ENCODE assay signal across 14 mouse cellular contexts in genomic region chr12:110500095-110500494, GRCm38 (mm10). TPM values are rescaled to one million over a fixed set of nuclear protein-coding genes. Genes with fewer than 3 reads are reported as not detected.
DNase-seq lines count a peak whose midpoint lies in the region; ATAC-seq and TF ChIP-seq lines count a peak whose summit lies in the region.
"Had no signal": no experiment of that assay in that cellular context is flagged by ENCODE, and none has a peak within 500 bp of the region (broad histone marks: within the 10 kb centered on the region; RNA-seq: fewer than 3 reads in every experiment).

No protein-coding gene starts in this region.

- no peak overlapping the region for H3K4me3 ChIP-seq in liver, embryonic 11.5 days (ENCODE audit: low read depth, low read length)
- no peak overlapping the region for H3K4me3 ChIP-seq in heart, postnatal 0 days (ENCODE audit: low read depth, low read length)
- H3K4me3 ChIP-seq: forebrain, embryonic 13.5 days; midbrain, embryonic 10.5 days; neural tube, embryonic 15.5 days had no signal

- peaks cover 68% of the 10 kb centered on the region for H3K4me1 ChIP-seq in liver, embryonic 11.5 days (replicated peaks; ENCODE audit: control insufficient read depth, insufficient read depth, low read length)
- H3K4me1 ChIP-seq in heart, postnatal 0 days (ENCODE audit: control insufficient read depth, insufficient read depth), result peaks cover 78% of the 10 kb centered on the region

- no peaks in the 10 kb centered on the region for H3K27me3 ChIP-seq in liver, embryonic 11.5 days (replicated peaks; ENCODE audit: control insufficient read depth, insufficient read depth, low read length)
- H3K27me3 ChIP-seq in heart, postnatal 0 days (ENCODE audit: control insufficient read depth, insufficient read depth, low read length), result no peaks in the 10 kb centered on the region
- H3K27me3 ChIP-seq: forebrain, embryonic 13.5 days; neural tube, embryonic 15.5 days had no signal

- H3K27ac ChIP-seq in liver, embryonic 11.5 days (ENCODE audit: low read depth, low read length), result no peak overlapping the region
- peak overlapping the region; percentile 83 for H3K27ac ChIP-seq in heart, postnatal 0 days (ENCODE audit: low read depth)

- H3K36me3 ChIP-seq in liver, embryonic 11.5 days (ENCODE audit: control insufficient read depth, insufficient read depth, low read length), result no peaks in the 10 kb centered on the region
- H3K36me3 ChIP-seq in heart, postnatal 0 days (replicated peaks; ENCODE audit: control insufficient read depth, insufficient read depth, low read length), result no peaks in the 10 kb centered on the region
- H3K36me3 ChIP-seq: neural tube, embryonic 15.5 days had no signal

- TF ChIP-seq EP300 in heart, postnatal 0 days (IDR thresholded peaks at IDR 0.05; ENCODE audit: low read depth), result no peak

- 60% methylated on average over 8 of the region's 8 CpGs for WGBS in liver, embryonic 11.5 days
- 71% methylated on average over 8 of the region's 8 CpGs for WGBS in heart, postnatal 0 days

- peak overlapping the region; percentile 66 for H3K4me2 ChIP-seq in liver, embryonic 11.5 days
- H3K4me2 ChIP-seq in heart, postnatal 0 days (ENCODE audit: low read depth, low read length), result no peak overlapping the region; the same call in 1 of the 2 replicates
- H3K4me2 ChIP-seq: forebrain, embryonic 13.5 days; neural tube, embryonic 15.5 days had no signal

- no peak for TF ChIP-seq CTCF in heart, postnatal 0 days (IDR thresholded peaks at IDR 0.05; ENCODE audit: low read depth)

- peak; percentile 62 for DNase-seq in CD4-positive, CD25-positive, alpha-beta regulatory T cell, adult 2 months (ENCODE audit: low read depth, low spot score)
- no peak for DNase-seq in liver, embryonic 11.5 days (ENCODE audit: low spot score)
- DNase-seq in liver, result no peak
- no peak for DNase-seq in heart, postnatal 0 days (ENCODE audit: low spot score)
- DNase-seq in naive thymus-derived CD4-positive, alpha-beta T cell, adult 2 months (ENCODE audit: low read depth), result peak; percentile 48
- DNase-seq in adrenal gland, adult 8-10 months, result no peak
- no peak for DNase-seq in cerebellum, adult 11 months
- DNase-seq: gastrocnemius, postnatal 36 days; kidney, postnatal 14 days; spleen, adult 18-20 months had no signal

- H3K9ac ChIP-seq in liver, embryonic 11.5 days (ENCODE audit: low read depth, low read length), result no peak overlapping the region
- no peak overlapping the region for H3K9ac ChIP-seq in heart, postnatal 0 days (replicated peaks; ENCODE audit: low read depth, low read length)
- H3K9ac ChIP-seq: forebrain, embryonic 13.5 days; neural tube, embryonic 15.5 days had no signal

- H3K9me3 ChIP-seq in liver, embryonic 11.5 days (ENCODE audit: control insufficient read depth, low read length), result no peaks in the 10 kb centered on the region
- no peaks in the 10 kb centered on the region for H3K9me3 ChIP-seq in heart, postnatal 0 days (replicated peaks; ENCODE audit: control insufficient read depth, low read length)
- H3K9me3 ChIP-seq: forebrain, embryonic 13.5 days; midbrain, embryonic 10.5 days; neural tube, embryonic 15.5 days had no signal

- no peak for ATAC-seq in CD4-positive, CD25-positive, alpha-beta regulatory T cell, adult 4 months
- ATAC-seq in liver, embryonic 11.5 days (replicated peaks; ENCODE audit: low FRiP score), result no peak
- no peak for ATAC-seq in heart, postnatal 0 days (ENCODE audit: insufficient read depth, low read depth)
- ATAC-seq: forebrain, embryonic 13.5 days had no signal

RNA-seq across cellular contexts. Expression of gene Ppp2r5c, which starts 53.2 kb away (rescaled TPM):
- polyA plus RNA-seq in CD4-positive, CD25-positive, alpha-beta regulatory T cell, adult 4 months (2017; shearing (Covaris generic)), result 100 to 1,000 TPM; 490 to 635 TPM
- polyA plus RNA-seq in liver, embryonic 11.5 days (2014; fragmentation: Nextera tagmentation; extraction: Ambion mirVana), result 138 and 151 TPM in 2 replicates
- total RNA-seq in heart, postnatal 0 days (2014; rRNA removed; ENCODE audit: low replicate concordance), result 103 and 104 TPM in 2 replicates
- polyA plus RNA-seq in heart, postnatal 0 days (2015; fragmentation: Nextera tagmentation; extraction: Ambion mirVana), result 108 and 118 TPM in 2 replicates
- total RNA-seq in adrenal gland, adult 8-10 months (2022), result 100 to 1,000 TPM; 106 to 141 (median 127) TPM

Comparison
In these comparisons a context has a peak if more than half of its experiments do, and no peak if none do; other contexts are left out.
1. DNase-seq: peak in CD4-positive, CD25-positive, alpha-beta regulatory T cell, adult 2 months (single experiment) and naive thymus-derived CD4-positive, alpha-beta T cell, adult 2 months (single experiment); none in liver, embryonic 11.5 days (single experiment), liver (single experiment), heart, postnatal 0 days (single experiment), adrenal gland, adult 8-10 months (single experiment) and cerebellum, adult 11 months (single experiment).